Mouse (Mus musculus) common myeloid progenitor, adult 5-6 weeks (primary cell): Measurements from ENCODE around the gene Polr2b. TPM values are rescaled to one million over a fixed set of nuclear protein-coding genes. Genes with fewer than 3 reads are reported as not detected.
A peak's percentile ranks its signal among the peaks of the same experiment; 100 is the strongest.

Experiments
- ATAC-seq: replicated peaks from 2 replicates; pipeline ENCODE4 v1.8.0; 2016; ENCODE audit warnings: low read depth, mild to moderate bottlenecking, moderate TSS enrichment, inconsistent platforms; ENCODE audit not compliant: poor library complexity, severe bottlenecking
- total RNA-seq: library from RNA; stranded (forward); fragments of 200-1000, 187-1606 nt; gene quantifications from 2 replicates; pipeline ENCODE4 v1.2.3, GENCODE M21; 2017

Polr2b gene
- total RNA-seq, 1 experiment from 2014 or later = 160 TPM

DNA sequence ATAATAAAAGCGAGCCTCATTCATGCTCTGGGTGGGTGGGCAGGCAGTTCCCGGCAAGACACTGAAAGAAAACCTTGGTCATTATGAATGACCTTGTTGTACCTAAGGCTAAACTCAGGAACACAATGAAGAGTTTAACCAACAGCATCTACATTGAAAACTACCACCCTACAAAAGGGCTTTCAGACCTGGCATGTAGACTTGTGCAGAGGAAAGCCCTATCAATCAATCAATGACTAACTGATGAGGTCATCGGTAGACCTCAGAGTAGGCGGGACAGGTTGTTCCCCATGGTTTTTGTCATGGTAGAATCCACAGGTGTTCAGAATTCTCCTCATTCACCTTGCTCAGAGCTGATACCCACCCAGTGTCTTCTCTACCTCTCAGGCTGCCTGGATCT lies 50.0 kb downstream of the Polr2b start:
- no peak for ATAC-seq

DNA sequence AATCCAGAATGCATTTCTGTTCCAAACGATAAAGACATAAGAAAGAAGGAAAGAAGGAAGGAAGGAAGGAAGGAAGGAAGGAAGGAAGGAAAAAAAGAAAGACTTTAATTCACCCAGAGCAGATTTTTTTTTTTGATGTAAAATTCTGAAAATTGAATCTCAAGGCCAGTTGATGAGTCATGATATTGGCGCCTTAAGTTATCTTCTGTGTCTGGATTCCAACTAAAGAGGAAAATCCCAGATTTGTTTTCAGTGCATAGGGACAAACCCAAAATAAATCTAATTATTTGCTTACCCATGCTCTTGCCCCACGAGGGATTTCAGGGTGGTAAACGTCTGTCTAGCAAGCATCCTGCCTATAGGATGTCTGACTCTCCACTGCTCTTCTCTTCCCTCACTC lies 51.1 kb downstream of the Polr2b start:
- ATAC-seq = no peak

GRCm38 (mm10) chr5:77362120-77362519 lies 52.2 kb downstream of the Polr2b start:
- ATAC-seq = no peak

DNA sequence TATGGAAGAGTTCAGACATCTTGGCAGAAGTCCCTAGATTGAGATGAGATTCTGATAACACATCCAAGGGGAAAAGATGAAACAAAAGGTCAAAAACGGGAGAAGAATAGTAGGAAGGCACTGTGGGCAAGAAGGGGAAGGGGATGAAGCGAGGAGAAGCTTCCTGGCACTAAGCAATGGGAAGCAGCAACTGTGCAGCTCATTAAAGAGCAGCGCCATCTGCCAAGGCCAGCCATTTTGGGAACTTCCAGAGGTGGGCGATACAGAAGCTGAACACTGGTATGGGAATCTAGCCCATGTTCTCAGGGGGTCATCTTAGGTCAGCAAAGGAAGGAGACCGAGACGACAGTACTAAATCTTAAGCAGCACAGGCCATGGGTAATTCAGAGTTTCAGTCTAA lies 53.7 kb downstream of the Polr2b start:
- ATAC-seq = no peak

DNA sequence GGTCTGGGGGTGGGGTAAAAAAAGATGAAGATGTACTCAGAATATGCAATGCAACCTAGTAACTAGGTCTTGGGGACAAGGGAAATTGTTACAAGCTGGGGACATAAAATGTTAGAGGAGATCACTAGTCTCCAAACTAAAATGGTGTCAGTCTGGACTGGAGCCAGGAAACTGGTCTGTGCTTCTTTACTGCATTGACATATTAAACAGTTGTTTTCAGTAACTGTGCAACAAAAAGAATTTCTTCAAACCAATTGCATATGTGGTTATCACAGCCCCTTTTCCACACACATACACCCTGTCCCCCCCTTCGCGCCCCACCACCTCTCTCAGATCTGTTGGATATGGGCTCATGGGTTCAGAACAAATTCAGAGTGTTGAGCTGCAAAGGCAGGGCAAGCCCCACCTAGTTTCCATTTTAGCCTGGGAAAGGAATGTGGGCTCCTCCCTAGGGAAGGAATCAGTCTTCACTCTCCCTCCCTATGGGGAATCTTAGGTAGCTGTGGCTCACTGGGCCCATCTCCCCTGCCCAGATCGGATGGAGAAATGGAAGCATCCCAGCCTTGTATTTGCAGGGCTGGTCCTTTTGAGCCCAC lies 54.6 kb downstream of the Polr2b start:
- no peak for ATAC-seq

GRCm38 (mm10) chr5:77366313-77366712 lies 56.4 kb downstream of the Polr2b start:
- no peak for ATAC-seq

GRCm38 (mm10) chr5:77367145-77367544 lies 57.2 kb downstream of the Polr2b start:
- no peak for ATAC-seq

GRCm38 (mm10) chr5:77367682-77368081 lies 57.7 kb downstream of the Polr2b start:
- peak; percentile 74 for ATAC-seq

DNA sequence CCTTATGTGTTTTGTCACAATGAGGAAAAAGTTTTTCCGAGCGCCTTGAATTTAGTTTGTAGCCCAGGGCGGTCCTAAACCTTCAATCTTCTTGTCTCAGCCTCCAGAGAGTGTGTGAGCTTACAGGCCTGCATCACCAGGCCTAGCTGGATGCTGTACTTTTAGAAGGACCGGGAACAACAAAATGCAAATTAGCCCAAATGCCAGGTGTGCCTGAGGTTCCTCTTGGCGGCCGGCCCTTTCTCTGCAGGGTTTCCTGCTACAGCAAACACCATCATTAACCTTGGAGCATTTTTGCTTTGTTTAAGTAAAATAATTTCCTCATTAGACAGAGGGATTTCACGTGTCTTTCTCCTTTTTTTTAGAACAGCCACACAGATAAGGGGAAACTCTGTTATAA lies 58.2 kb downstream of the Polr2b start:
- no peak for ATAC-seq

GRCm38 (mm10) chr5:77369394-77369793 lies 59.4 kb downstream of the Polr2b start:
- ATAC-seq = no peak

- ATAC-seq = no peak
These were observed 60.5 kb downstream of the Polr2b start for GRCm38 (mm10) chr5:77370378-77370892.

DNA sequence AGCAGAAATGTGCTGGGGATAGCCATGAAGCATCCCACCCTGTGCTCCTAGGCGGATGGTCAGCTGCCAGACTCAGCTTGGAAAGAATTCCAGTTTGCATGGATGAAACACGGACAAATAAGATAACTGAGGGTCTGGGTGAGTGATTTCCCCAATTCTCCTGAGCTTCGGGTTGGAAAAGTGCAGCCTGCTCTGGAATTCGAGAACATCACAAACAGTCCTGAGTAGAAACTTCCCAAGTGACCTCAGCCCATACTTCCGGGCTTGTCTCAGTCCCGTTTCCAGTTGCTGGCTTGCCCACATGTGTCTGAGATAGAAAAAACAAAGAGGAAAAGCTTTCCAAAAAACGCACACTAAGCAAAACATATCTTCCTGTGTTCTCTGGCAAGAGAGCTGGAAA lies 62.3 kb downstream of the Polr2b start:
- no peak for ATAC-seq

GRCm38 (mm10) chr5:77372778-77373177 lies 62.8 kb downstream of the Polr2b start:
- peak; percentile 73 for ATAC-seq

GRCm38 (mm10) chr5:77374945-77375344 lies 65.0 kb downstream of the Polr2b start:
- peak; percentile 62 for ATAC-seq

GRCm38 (mm10) chr5:77375546-77375945 lies 65.6 kb downstream of the Polr2b start:
- ATAC-seq = no peak

- ATAC-seq = no peak
These were observed 68.1 kb downstream of the Polr2b start for GRCm38 (mm10) chr5:77378027-77378426.

GRCm38 (mm10) chr5:77379434-77380135 lies 69.6 kb downstream of the Polr2b start:
- no peak for ATAC-seq

- ATAC-seq = no peak
These were observed 70.5 kb downstream of the Polr2b start for GRCm38 (mm10) chr5:77380321-77380901.

GRCm38 (mm10) chr5:77381283-77381682 lies 71.3 kb downstream of the Polr2b start:
- ATAC-seq = no peak

GRCm38 (mm10) chr5:77381686-77382085 lies 71.7 kb downstream of the Polr2b start:
- no peak for ATAC-seq

- peak; percentile 55 for ATAC-seq
These were observed 74.0 kb downstream of the Polr2b start for GRCm38 (mm10) chr5:77383799-77384554.
